Mouse (Mus musculus): ENCODE results near the gene Crb3. TPM values are rescaled to one million over a fixed set of nuclear protein-coding genes. Genes with fewer than 3 reads are reported as not detected.
A peak's percentile ranks its signal among the peaks of the same experiment; 100 is the strongest.

Crb3 gene
- polyA plus RNA-seq, 1 experiment = 6.3 TPM

DNA sequence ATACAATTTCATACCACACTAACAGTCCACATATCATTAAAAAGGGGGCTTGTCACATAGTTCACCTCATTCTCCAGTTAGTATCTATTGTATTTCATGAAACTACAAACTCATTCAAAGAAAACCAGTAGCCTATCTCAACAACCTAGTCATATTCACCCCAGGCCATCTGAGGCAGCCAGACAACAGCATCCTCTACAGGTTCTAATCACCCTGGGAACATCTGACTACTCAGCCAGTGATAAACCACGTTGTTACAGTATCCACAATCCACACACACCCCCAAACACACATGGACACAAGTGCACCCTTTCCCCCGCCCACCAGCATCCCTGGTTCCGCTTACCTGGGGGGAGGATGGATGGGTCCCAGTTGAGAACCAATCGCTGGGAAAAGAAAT is 31.4 kb upstream of the Crb3 start:
- Histone ChIP-seq H3K4me3 (ENCODE audit: extremely low read depth, insufficient read depth, insufficient read length) (no peak overlapping the region), H3K27ac (ENCODE audit: insufficient read depth, low read length) (no peak overlapping the region), H3K36me3 (ENCODE audit: control insufficient read depth, insufficient read depth, low read length) (peaks cover 52% of the 10 kb centered on the region), H3K4me1 (ENCODE audit: control insufficient read depth, insufficient read depth, insufficient read length) (peaks cover 7% of the 10 kb centered on the region), H3K27me3 (ENCODE audit: control insufficient read depth, insufficient read depth, low read length) (no peaks in the 10 kb centered on the region)
- WGBS = 88% methylated on average over 4 of the region's 4 CpGs
- TF ChIP-seq CTCF (IDR thresholded peaks at IDR 0.05; ENCODE audit: extremely low read depth, insufficient read depth, insufficient read length, insufficient replicate concordance) (no peak), POLR2A (IDR thresholded peaks at IDR 0.05; ENCODE audit: low read depth, low read length) (no peak)
- DNase-seq (ENCODE audit: low read depth in 1 of 2, low spot score in 2 of 2) = no peak

DNA sequence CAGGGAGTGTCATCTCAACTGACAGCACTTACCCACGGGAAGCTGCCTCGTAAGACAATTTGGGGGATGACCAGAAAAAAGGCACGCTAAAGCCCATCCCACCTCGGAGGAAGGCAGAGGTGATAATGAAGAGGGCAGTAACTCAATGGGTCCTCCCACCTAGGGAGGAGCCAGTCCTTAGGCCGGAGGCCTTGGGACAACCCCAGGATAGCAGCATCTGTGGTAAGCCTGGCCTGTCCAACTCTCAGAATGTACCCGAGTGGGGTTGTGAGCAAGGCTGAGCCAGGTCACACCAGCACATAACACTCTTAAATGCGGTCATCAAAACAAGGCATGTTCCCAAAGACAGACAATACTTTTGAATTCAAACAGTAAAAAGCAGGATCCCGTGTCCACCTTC is 29.2 kb upstream of the Crb3 start:
- Histone ChIP-seq H3K4me3 (ENCODE audit: extremely low read depth, insufficient read depth, insufficient read length) (no peak overlapping the region), H3K36me3 (ENCODE audit: control insufficient read depth, insufficient read depth, low read length) (peaks cover 31% of the 10 kb centered on the region), H3K4me1 (ENCODE audit: control insufficient read depth, insufficient read depth, insufficient read length) (peaks cover 8% of the 10 kb centered on the region), H3K27ac (ENCODE audit: insufficient read depth, low read length) (no peak overlapping the region), H3K27me3 (ENCODE audit: control insufficient read depth, insufficient read depth, low read length) (no peaks in the 10 kb centered on the region)
- 26% methylated on average over 8 of the region's 8 CpGs for WGBS
- DNase-seq (ENCODE audit: low read depth in 1 of 2, low spot score in 2 of 2) = no peak
- no peak for TF ChIP-seq POLR2A (IDR thresholded peaks at IDR 0.05; ENCODE audit: low read depth, low read length)
- TF ChIP-seq CTCF (IDR thresholded peaks at IDR 0.05; ENCODE audit: extremely low read depth, insufficient read depth, insufficient read length, insufficient replicate concordance) = no peak

DNA sequence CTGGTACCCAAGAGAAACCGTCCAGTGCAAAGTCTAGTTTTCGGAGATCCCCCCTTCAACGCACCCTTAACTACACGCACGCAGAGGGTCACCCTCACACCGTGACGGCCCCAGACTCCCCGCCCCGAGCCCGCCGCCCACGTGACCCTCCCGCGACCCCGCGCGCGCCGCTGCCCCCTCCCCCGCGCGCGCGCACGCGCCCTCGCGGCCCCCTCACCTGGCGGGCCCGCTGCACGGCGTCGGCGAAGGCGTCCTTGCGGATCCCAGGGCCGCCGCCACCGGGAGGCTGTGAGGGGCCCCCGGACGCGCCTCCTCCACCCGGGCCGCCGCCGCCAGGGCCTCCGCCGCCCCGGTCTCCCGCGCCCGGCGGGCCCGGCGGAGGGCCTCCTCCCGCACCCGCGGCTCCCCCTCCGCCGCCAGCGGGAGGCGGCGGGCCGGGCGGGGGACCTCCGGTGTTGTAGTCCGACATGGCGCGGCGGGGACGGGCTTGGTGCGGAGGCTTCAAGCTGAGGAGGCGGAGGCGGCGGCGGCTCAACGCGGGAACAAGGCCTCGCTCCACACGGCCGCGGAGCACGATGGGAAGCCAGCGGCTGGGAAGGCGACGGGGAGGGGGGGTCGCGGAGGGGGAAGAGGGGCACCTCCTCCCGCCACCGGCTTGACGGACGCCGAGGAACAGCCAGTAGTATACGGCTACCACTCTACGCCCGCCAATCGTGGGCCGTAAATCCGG is 27.8 kb upstream of the Crb3 start, which contains the start of gene Khsrp:
TSS of gene Khsrp (minus strand) at position 592 of the 730 bp plus-strand sequence.
- peak in 1 of 2 experiments; percentile 36 for DNase-seq (ENCODE audit: low read depth in 1 of 2, low spot score in 2 of 2)
- peak within 1 kb of the TSS; percentile 86 for H3K27ac ChIP-seq (ENCODE audit: insufficient read depth, low read length)
- peaks cover 18% of the 10 kb centered on the region for H3K36me3 ChIP-seq (ENCODE audit: control insufficient read depth, insufficient read depth, low read length)
- H3K4me3 ChIP-seq (ENCODE audit: extremely low read depth, insufficient read depth, insufficient read length) = peak within 1 kb of the TSS; percentile 89
- WGBS = under 1% methylated on average over 93 of the region's 99 CpGs
- no peaks in the 10 kb centered on the region for H3K27me3 ChIP-seq (ENCODE audit: control insufficient read depth, insufficient read depth, low read length)
- TF ChIP-seq POLR2A (IDR thresholded peaks at IDR 0.05; ENCODE audit: low read depth, low read length) = peak; percentile 31; the same call in 1 of the 2 replicates
- TF ChIP-seq CTCF (IDR thresholded peaks at IDR 0.05; ENCODE audit: extremely low read depth, insufficient read depth, insufficient read length, insufficient replicate concordance) = no peak
- peaks cover 11% of the 10 kb centered on the region for H3K4me1 ChIP-seq (ENCODE audit: control insufficient read depth, insufficient read depth, insufficient read length)

DNA sequence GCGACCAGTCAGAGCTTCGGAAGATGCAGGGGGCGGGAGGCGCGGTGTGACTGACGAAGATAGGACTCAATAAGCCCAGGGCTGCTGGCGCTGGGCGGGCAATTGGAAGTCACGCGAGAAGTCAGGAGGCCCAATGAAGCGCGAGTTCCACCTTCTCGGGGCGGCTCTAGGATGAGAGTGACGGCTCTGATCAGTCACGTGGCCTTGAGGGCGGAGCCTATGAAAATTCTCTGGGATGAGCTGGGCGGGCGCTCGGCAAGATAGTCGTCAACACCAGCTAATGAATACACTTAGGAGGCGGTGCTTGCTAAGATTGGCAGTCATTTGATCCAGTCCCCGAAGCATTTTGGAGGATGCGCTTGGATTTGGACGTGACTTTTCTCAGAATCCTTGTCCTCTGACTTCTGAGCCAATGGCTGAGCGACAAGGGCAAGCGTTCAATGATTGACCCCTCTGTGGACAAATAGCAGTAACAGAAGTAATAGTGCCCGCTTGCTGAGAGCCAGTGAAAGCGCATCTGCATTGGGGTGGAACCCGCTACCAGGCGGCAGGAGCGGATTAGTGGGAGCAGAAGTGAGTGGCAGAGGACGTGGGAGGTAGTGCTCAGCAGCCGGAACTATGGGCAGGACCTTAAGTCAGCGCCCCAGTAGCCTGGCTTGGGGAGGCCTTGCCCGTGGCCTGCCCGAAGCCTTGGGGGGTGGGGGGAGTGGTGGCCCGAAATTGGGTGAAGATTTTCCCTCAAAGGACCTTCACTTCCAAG is 27.1 kb upstream of the Crb3 start:
- under 1% methylated on average over 38 of the region's 38 CpGs for WGBS
- H3K27me3 ChIP-seq (ENCODE audit: control insufficient read depth, insufficient read depth, low read length) = no peaks in the 10 kb centered on the region
- peak; percentile 100 for DNase-seq (ENCODE audit: low read depth in 1 of 2, low spot score in 2 of 2)

DNA sequence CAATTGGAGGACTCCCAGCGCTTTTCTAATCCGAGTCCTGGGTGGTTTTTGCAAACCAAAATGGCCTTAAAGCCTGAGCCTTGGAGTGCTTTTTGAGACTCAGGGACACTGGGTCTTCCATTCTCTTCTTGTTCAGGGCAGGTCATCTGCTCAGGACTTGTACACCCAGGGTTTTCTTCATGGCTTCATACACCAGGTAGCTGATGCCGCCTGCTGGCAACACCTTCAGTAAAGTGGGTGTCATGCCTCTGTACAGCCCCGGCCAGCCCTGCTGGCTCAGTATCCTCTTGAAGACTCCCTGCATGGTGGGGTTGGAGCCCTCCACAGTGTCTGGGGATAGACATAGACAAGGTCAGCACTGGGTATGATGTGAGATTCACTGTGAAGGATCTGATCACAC is 26.1 kb upstream of the Crb3 start:
- DNase-seq (ENCODE audit: low read depth in 1 of 2, low spot score in 2 of 2) = no peak
- Histone ChIP-seq H3K27me3 (ENCODE audit: control insufficient read depth, insufficient read depth, low read length) (no peaks in the 10 kb centered on the region), H3K36me3 (ENCODE audit: control insufficient read depth, insufficient read depth, low read length) (peaks cover 6% of the 10 kb centered on the region), H3K4me1 (ENCODE audit: control insufficient read depth, insufficient read depth, insufficient read length) (peaks cover 11% of the 10 kb centered on the region), H3K4me3 (ENCODE audit: extremely low read depth, insufficient read depth, insufficient read length) (no peak overlapping the region), H3K27ac (ENCODE audit: insufficient read depth, low read length) (no peak overlapping the region)
- 89% methylated on average over 4 of the region's 4 CpGs for WGBS
- TF ChIP-seq CTCF (IDR thresholded peaks at IDR 0.05; ENCODE audit: extremely low read depth, insufficient read depth, insufficient read length, insufficient replicate concordance) = no peak
- no peak for TF ChIP-seq POLR2A (IDR thresholded peaks at IDR 0.05; ENCODE audit: low read depth, low read length)

More for the DNA sequence above, 27.1 kb upstream of the Crb3 start:
- Histone ChIP-seq H3K4me3 (ENCODE audit: extremely low read depth, insufficient read depth, insufficient read length) (peak overlapping the region; percentile 48), H3K4me1 (ENCODE audit: control insufficient read depth, insufficient read depth, insufficient read length) (peaks cover 11% of the 10 kb centered on the region), H3K36me3 (ENCODE audit: control insufficient read depth, insufficient read depth, low read length) (peaks cover 13% of the 10 kb centered on the region), H3K27ac (ENCODE audit: insufficient read depth, low read length) (peak overlapping the region; percentile 83)
- peak; percentile 88 for TF ChIP-seq POLR2A (IDR thresholded peaks at IDR 0.05; ENCODE audit: low read depth, low read length)
- TF ChIP-seq CTCF (IDR thresholded peaks at IDR 0.05; ENCODE audit: extremely low read depth, insufficient read depth, insufficient read length, insufficient replicate concordance) = no peak

DNA sequence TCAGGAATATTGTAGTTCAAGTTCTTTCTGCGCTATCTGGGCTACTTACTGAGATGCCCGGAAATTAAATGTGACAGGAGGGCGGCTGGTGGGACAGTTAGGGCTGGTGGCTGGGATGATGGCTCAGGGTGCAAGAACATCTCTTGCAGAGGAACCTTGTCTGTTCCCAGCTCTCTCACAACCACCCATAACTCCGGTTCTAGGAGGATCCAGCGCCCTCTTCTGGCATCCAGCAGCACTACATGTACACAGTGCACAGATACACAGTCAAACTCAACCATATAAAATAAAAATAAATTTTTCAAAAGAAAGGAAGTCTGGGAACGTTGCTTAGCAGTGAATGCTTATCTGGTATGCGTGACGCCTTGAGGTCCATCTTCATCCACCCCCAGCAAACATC is 19.9 kb upstream of the Crb3 start:
- Histone ChIP-seq H3K27me3 (ENCODE audit: control insufficient read depth, insufficient read depth, low read length) (no peaks in the 10 kb centered on the region; the same call in 1 of the 2 replicates), H3K4me3 (ENCODE audit: extremely low read depth, insufficient read depth, insufficient read length) (no peak overlapping the region), H3K27ac (ENCODE audit: insufficient read depth, low read length) (no peak overlapping the region), H3K36me3 (ENCODE audit: control insufficient read depth, insufficient read depth, low read length) (no peaks in the 10 kb centered on the region), H3K4me1 (ENCODE audit: control insufficient read depth, insufficient read depth, insufficient read length) (peaks cover 3% of the 10 kb centered on the region; the same call in 1 of the 2 replicates)
- DNase-seq (ENCODE audit: low read depth in 1 of 2, low spot score in 2 of 2) = no peak
- WGBS = 56% methylated on average over 8 of the region's 8 CpGs
- TF ChIP-seq CTCF (IDR thresholded peaks at IDR 0.05; ENCODE audit: extremely low read depth, insufficient read depth, insufficient read length, insufficient replicate concordance) = no peak
